ENCODE assay signal across 9 mouse cellular contexts in genomic region chr1:181020756-181021487, GRCm38 (mm10). TPM values are rescaled to one million over a fixed set of nuclear protein-coding genes. Genes with fewer than 3 reads are reported as not detected.
DNase-seq lines count a peak whose midpoint lies in the region; ATAC-seq and TF ChIP-seq lines count a peak whose summit lies in the region.
"Had no signal": no experiment of that assay in that cellular context is flagged by ENCODE, and none has a peak within 500 bp of the region (broad histone marks: within the 10 kb centered on the region; RNA-seq: fewer than 3 reads in every experiment).

TSS of gene Ephx1 (minus strand) at chr1:181020904.

- no peak for TF ChIP-seq POLR2A in testis, adult 2 months (IDR thresholded peaks at IDR 0.05; ENCODE audit: control insufficient read depth, low read depth, low read length)

- H3K4me3 ChIP-seq in heart, embryonic 10.5 days: no peak within 1 kb of the TSS
- H3K4me3 ChIP-seq in testis, adult 2 months (ENCODE audit: control insufficient read depth, low read depth, low read length): no peak within 1 kb of the TSS
- H3K4me3 ChIP-seq in stomach, embryonic 15.5 days (replicated peaks): no peak within 1 kb of the TSS

- WGBS in heart, embryonic 10.5 days: 54% methylated on average over 5 of the region's 5 CpGs
- WGBS in stomach, embryonic 15.5 days: 54% methylated on average over 5 of the region's 5 CpGs

- TF ChIP-seq CTCF in testis, adult 2 months (IDR thresholded peaks at IDR 0.05; ENCODE audit: control insufficient read depth, insufficient read depth, insufficient replicate concordance, low read depth, low read length): no peak

- no peaks in the 10 kb centered on the region for H3K9me3 ChIP-seq in heart, embryonic 10.5 days
- no peaks in the 10 kb centered on the region for H3K9me3 ChIP-seq in stomach, embryonic 15.5 days

- no peak for ATAC-seq in stomach, embryonic 15.5 days (ENCODE audit: insufficient read depth, low FRiP score, low read depth)

- H3K9ac ChIP-seq in stomach, embryonic 15.5 days: no peak within 1 kb of the TSS
- H3K9ac ChIP-seq: liver, embryonic 14.5 days had no signal

- H3K27me3 ChIP-seq in heart, embryonic 10.5 days (ENCODE audit: insufficient read depth, poor library complexity, severe bottlenecking): peaks cover 16% of the 10 kb centered on the region
- no peaks in the 10 kb centered on the region; the same call in 1 of the 2 replicates for H3K27me3 ChIP-seq in testis, adult 2 months (ENCODE audit: control insufficient read depth, insufficient read depth, low read length)
- no peaks in the 10 kb centered on the region for H3K27me3 ChIP-seq in stomach, embryonic 15.5 days (replicated peaks)

- no peak within 1 kb of the TSS for H3K4me2 ChIP-seq in stomach, embryonic 15.5 days

- intact Hi-C loops in heart, postnatal 10 days (cut with DNase I): no loop called here

- peak; percentile 40 for DNase-seq in heart, adult 11 months
- no peak for DNase-seq in heart, embryonic 10.5 days (ENCODE audit: low spot score)
- DNase-seq in testis, postnatal 14 days (ENCODE audit: low spot score): no peak
- DNase-seq in heart, postnatal 10 days: no peak
- no peak for DNase-seq in adipocyte (ENCODE audit: low spot score)
- no peak for DNase-seq in cerebellum, adult 8-10 months

- H3K27ac ChIP-seq in heart, embryonic 10.5 days: no peak within 1 kb of the TSS
- H3K27ac ChIP-seq in testis, adult 2 months (ENCODE audit: control insufficient read depth, insufficient read depth, low read depth, low read length): no peak within 1 kb of the TSS
- H3K27ac ChIP-seq in stomach, embryonic 15.5 days: no peak within 1 kb of the TSS
- H3K27ac ChIP-seq: liver, embryonic 14.5 days had no signal

- peaks cover 23% of the 10 kb centered on the region for H3K4me1 ChIP-seq in heart, embryonic 10.5 days
- H3K4me1 ChIP-seq in testis, adult 2 months (ENCODE audit: control insufficient read depth, insufficient read depth, low read length): peaks cover 11% of the 10 kb centered on the region
- peaks cover 5% of the 10 kb centered on the region; the same call in 1 of the 2 replicates for H3K4me1 ChIP-seq in stomach, embryonic 15.5 days

- H3K36me3 ChIP-seq in heart, embryonic 10.5 days: no peaks in the 10 kb centered on the region
- H3K36me3 ChIP-seq in testis, adult 2 months (ENCODE audit: control insufficient read depth, insufficient read depth, low read length): no peaks in the 10 kb centered on the region
- no peaks in the 10 kb centered on the region for H3K36me3 ChIP-seq in stomach, embryonic 15.5 days

RNA-seq across cellular contexts. Expression of gene Ephx1, which starts in this region (rescaled TPM):
- polyA plus RNA-seq in heart, embryonic 10.5 days (2016; fragmentation: Nextera tagmentation; extraction: Ambion mirVana): 3.4 and 3.9 TPM in 2 replicates
- 60.1 and 63.9 TPM in 2 replicates for polyA plus RNA-seq in testis, adult 2 months (2012; rRNA removed)
- total RNA-seq in heart, postnatal 10 days (2021): 10 to 100 TPM; 20.5 to 21.2 TPM
- polyA plus RNA-seq in stomach, embryonic 15.5 days (2015; fragmentation: Nextera tagmentation; extraction: Ambion mirVana): 9.5 and 10.5 TPM in 2 replicates
